Mouse (Mus musculus): ENCODE results near the gene Npepl1. TPM values are rescaled to one million over a fixed set of nuclear protein-coding genes. Genes with fewer than 3 reads are reported as not detected.

Npepl1 gene
- polyA plus RNA-seq, 1 experiment from 2014 or later: 20.4 TPM

DNA sequence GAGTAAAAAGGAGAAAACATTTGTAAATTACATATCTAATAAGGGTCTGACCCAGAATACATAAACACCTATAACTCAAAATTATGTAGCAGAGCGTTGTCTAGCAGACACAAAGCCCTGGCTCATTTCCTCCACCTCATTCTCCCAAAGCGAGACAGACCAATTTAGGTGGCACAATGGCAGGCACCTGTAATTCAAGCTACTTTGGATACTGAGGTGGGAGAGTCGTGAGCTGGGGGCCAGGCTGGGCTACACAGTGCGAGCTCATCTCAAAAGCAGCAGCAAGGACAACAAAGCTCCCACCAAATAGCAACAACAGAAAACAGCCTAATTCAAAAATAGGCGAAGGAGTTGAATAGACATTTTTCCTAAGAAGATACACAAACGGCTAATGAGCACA, 18.8 kb downstream of the Npepl1 start:
- no peaks in the 10 kb centered on the region; the same call in 1 of the 2 replicates for H3K9me3 ChIP-seq (ENCODE audit: control insufficient read depth, low read length)
- ATAC-seq (ENCODE audit: low FRiP score, low TSS enrichment): no peak
- 86% methylated on average over 6 of the region's 6 CpGs for WGBS
- H3K4me1 ChIP-seq (ENCODE audit: control insufficient read depth, insufficient read depth, low read length): peaks cover 14% of the 10 kb centered on the region
- no peaks in the 10 kb centered on the region for H3K27me3 ChIP-seq (ENCODE audit: control insufficient read depth, insufficient read depth, low read length)
- H3K4me2 ChIP-seq (ENCODE audit: low read length): no peak overlapping the region
- DNase-seq: no peak
- no peak overlapping the region for H3K9ac ChIP-seq (replicated peaks; ENCODE audit: low read length)
- no peak overlapping the region for H3K4me3 ChIP-seq (replicated peaks; ENCODE audit: low read depth, low read length)
- H3K36me3 ChIP-seq (ENCODE audit: control insufficient read depth, insufficient read depth, low read length): no peaks in the 10 kb centered on the region
- no peak overlapping the region for H3K27ac ChIP-seq (replicated peaks; ENCODE audit: low read depth, low read length)

- Histone ChIP-seq H3K4me2 (ENCODE audit: low read length) (no peak overlapping the region), H3K4me3 (replicated peaks; ENCODE audit: low read depth, low read length) (no peak overlapping the region), H3K27ac (replicated peaks; ENCODE audit: low read depth, low read length) (no peak overlapping the region), H3K9ac (replicated peaks; ENCODE audit: low read length) (no peak overlapping the region), H3K36me3 (ENCODE audit: control insufficient read depth, insufficient read depth, low read length) (no peaks in the 10 kb centered on the region), H3K27me3 (ENCODE audit: control insufficient read depth, insufficient read depth, low read length) (no peaks in the 10 kb centered on the region), H3K9me3 (ENCODE audit: control insufficient read depth, low read length) (no peaks in the 10 kb centered on the region), H3K4me1 (ENCODE audit: control insufficient read depth, insufficient read depth, low read length) (peaks cover 14% of the 10 kb centered on the region)
- no peak for ATAC-seq (ENCODE audit: low FRiP score, low TSS enrichment)
- WGBS: 88% methylated on average over 8 of the region's 8 CpGs
- DNase-seq: no peak
Measured at GRCm38 (mm10) chr2:174130468-174131097, 20.4 kb downstream of the Npepl1 start.

DNA sequence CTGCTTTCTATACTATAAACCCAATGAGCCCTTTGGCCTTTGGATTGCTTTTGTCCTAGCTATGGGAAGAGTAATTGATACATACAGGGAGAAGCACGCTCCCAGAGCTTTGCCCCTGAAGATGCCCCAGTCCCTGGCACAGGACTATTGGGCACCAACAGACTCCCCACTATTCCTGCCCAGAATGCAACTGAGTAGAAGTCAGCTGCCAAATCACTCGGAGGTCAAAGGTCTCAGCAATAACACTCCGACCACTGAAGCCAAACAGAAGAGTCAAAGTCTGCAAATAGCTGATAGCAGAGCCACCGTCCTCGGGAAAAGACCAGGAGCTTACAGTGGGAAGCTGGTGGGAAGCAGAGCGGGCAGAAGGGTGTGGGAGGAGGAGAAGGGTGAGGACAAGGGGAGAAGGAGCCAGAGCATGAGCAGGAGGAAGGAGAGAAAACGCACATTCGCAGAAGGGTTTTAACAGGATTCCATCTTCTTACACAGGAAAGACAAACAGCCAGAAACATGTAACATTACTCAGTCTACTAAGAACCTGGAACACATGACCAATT, 22.3 kb downstream of the Npepl1 start:
- DNase-seq (no peak), ATAC-seq (ENCODE audit: low FRiP score, low TSS enrichment) (no peak)
- no peak overlapping the region for H3K4me3 ChIP-seq (replicated peaks; ENCODE audit: low read depth, low read length)
- H3K9ac ChIP-seq (replicated peaks; ENCODE audit: low read length): no peak overlapping the region
- H3K9me3 ChIP-seq (ENCODE audit: control insufficient read depth, low read length): no peaks in the 10 kb centered on the region
- 86% methylated on average over 8 of the region's 8 CpGs for WGBS
- no peak overlapping the region for H3K4me2 ChIP-seq (ENCODE audit: low read length)
- no peaks in the 10 kb centered on the region for H3K27me3 ChIP-seq (ENCODE audit: control insufficient read depth, insufficient read depth, low read length)
- no peaks in the 10 kb centered on the region for H3K36me3 ChIP-seq (ENCODE audit: control insufficient read depth, insufficient read depth, low read length)
- no peak overlapping the region for H3K27ac ChIP-seq (replicated peaks; ENCODE audit: low read depth, low read length)
- peaks cover 2% of the 10 kb centered on the region for H3K4me1 ChIP-seq (ENCODE audit: control insufficient read depth, insufficient read depth, low read length)

DNA sequence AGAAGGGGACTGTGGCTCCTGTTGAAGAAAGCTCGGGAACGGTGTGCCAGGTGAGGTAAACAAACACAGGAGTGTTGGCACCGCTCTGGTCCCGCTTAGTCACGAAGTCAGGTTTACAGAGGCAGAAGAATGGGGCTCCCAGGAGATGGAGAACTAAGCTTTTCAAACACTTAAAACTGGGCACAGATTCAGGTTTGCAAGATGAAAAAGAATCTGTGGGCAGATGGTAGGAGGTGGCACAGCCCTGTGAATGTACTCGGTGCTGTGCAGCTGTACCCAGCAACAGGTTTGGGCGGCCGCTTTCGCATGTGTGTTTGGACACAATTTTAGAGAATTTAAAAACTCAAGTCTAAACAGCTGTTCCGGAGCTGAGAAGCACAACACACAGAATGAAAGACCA, 48.9 kb downstream of the Npepl1 start:
- Histone ChIP-seq H3K36me3 (ENCODE audit: control insufficient read depth, insufficient read depth, low read length) (no peaks in the 10 kb centered on the region), H3K27me3 (ENCODE audit: control insufficient read depth, insufficient read depth, low read length) (no peaks in the 10 kb centered on the region), H3K4me1 (ENCODE audit: control insufficient read depth, insufficient read depth, low read length) (no peaks in the 10 kb centered on the region), H3K27ac (replicated peaks; ENCODE audit: low read depth, low read length) (no peak overlapping the region), H3K4me3 (replicated peaks; ENCODE audit: low read depth, low read length) (no peak overlapping the region), H3K4me2 (ENCODE audit: low read length) (no peak overlapping the region), H3K9ac (replicated peaks; ENCODE audit: low read length) (no peak overlapping the region), H3K9me3 (ENCODE audit: control insufficient read depth, low read length) (no peaks in the 10 kb centered on the region)
- 93% methylated on average over 10 of the region's 10 CpGs for WGBS
- no peak for ATAC-seq (ENCODE audit: low FRiP score, low TSS enrichment)
- peak; percentile 4 for DNase-seq

GRCm38 (mm10) chr2:174160461-174160860, 50.3 kb downstream of the Npepl1 start:
- H3K4me2 ChIP-seq (ENCODE audit: low read length): no peak overlapping the region
- H3K4me1 ChIP-seq (ENCODE audit: control insufficient read depth, insufficient read depth, low read length): no peaks in the 10 kb centered on the region
- ATAC-seq (ENCODE audit: low FRiP score, low TSS enrichment) (no peak), DNase-seq (no peak)
- no peak overlapping the region for H3K9ac ChIP-seq (replicated peaks; ENCODE audit: low read length)
- H3K27ac ChIP-seq (replicated peaks; ENCODE audit: low read depth, low read length): no peak overlapping the region
- H3K27me3 ChIP-seq (ENCODE audit: control insufficient read depth, insufficient read depth, low read length): no peaks in the 10 kb centered on the region
- WGBS: 81% methylated on average over 3 of the region's 3 CpGs
- H3K9me3 ChIP-seq (ENCODE audit: control insufficient read depth, low read length): no peaks in the 10 kb centered on the region
- no peaks in the 10 kb centered on the region for H3K36me3 ChIP-seq (ENCODE audit: control insufficient read depth, insufficient read depth, low read length)
- H3K4me3 ChIP-seq (replicated peaks; ENCODE audit: low read depth, low read length): no peak overlapping the region

Other genes starting within 250 kb of the Npepl1 start
- gene Stx16, start 34.0 kb upstream of the Npepl1 start, polyA plus RNA-seq (2014; fragmentation: Nextera tagmentation; extraction: Ambion mirVana): 11.1 and 11.4 TPM in 2 replicates
- gene Gnas, start 174.0 kb downstream of the Npepl1 start, polyA plus RNA-seq (2014; fragmentation: Nextera tagmentation; extraction: Ambion mirVana): 1,446 and 1,495 TPM in 2 replicates
- 6.4 and 7.5 TPM in 2 replicates for gene Gm20721, start 236.4 kb downstream of the Npepl1 start, polyA plus RNA-seq (2014; fragmentation: Nextera tagmentation; extraction: Ambion mirVana)

Measured in midbrain, embryonic 14.5 days (tissue).